Mouse (Mus musculus) limb, embryonic 14.5 days (tissue): Measurements from ENCODE around the gene Sh2d3c. TPM values are rescaled to one million over a fixed set of nuclear protein-coding genes. Genes with fewer than 3 reads are reported as not detected.

ENCODE experiments used
- ATAC-seq: fragments of 200-750 bp; cut with Nextera tagmentation; 2 replicates; pipeline ENCODE4 v1.8.0; 2017; ENCODE audit warnings: low read depth, moderate number of reproducible peaks, moderate TSS enrichment; ENCODE audit not compliant: low FRiP score
- DNase-seq: peaks from one replicate; pipeline ENCODE4 v3.0.0-alpha.2; 2015; ENCODE audit warnings: low spot score
- H3K27ac ChIP-seq: fragments of 300-500 bp; sonication (generic); replicated peaks from 2 replicates; pipeline ENCODE4 v1.5.1; 2014; ENCODE audit warnings: low read depth, mild to moderate bottlenecking, low read length, moderate library complexity, mixed read lengths
- H3K27me3 ChIP-seq: fragments of 300-500 bp; sonication (generic); 2 replicates; pipeline ENCODE4 v1.6.1; 2014; ENCODE audit warnings: low read length, mixed read lengths; ENCODE audit not compliant: control insufficient read depth, insufficient read depth
- H3K36me3 ChIP-seq: fragments of 300-500 bp; sonication (generic); 2 replicates; pipeline ENCODE4 v1.6.1; 2014; ENCODE audit warnings: mild to moderate bottlenecking, low read length, moderate library complexity, mixed read lengths; ENCODE audit not compliant: control insufficient read depth, insufficient read depth
- H3K4me1 ChIP-seq: fragments of 300-500 bp; sonication (generic); 2 replicates; pipeline ENCODE4 v1.6.1; 2014; ENCODE audit warnings: antibody characterized with exemption, low read length, mixed read lengths; ENCODE audit not compliant: control insufficient read depth, insufficient read depth
- H3K4me2 ChIP-seq: fragments of 300-500 bp; sonication (generic); replicated peaks from 2 replicates; pipeline ENCODE4 v1.6.1; 2014; ENCODE audit warnings: low read depth, mild to moderate bottlenecking, low read length, moderate library complexity; ENCODE audit not compliant: severe bottlenecking
- H3K4me3 ChIP-seq: fragments of 300-500 bp; sonication (generic); replicated peaks from 2 replicates; pipeline ENCODE4 v1.5.1; 2014; ENCODE audit warnings: low read length
- H3K9ac ChIP-seq: fragments of 300-500 bp; sonication (generic); 2 replicates; pipeline ENCODE4 v1.6.1; 2014; ENCODE audit warnings: mild to moderate bottlenecking, low read depth, low read length, moderate library complexity; ENCODE audit not compliant: severe bottlenecking
- H3K9me3 ChIP-seq: fragments of 300-500 bp; sonication (generic); 2 replicates; pipeline ENCODE4 v1.6.1; 2016; ENCODE audit warnings: low read length; ENCODE audit not compliant: control insufficient read depth
- POLR2A ChIP-seq: fragments of 200-500 bp; IDR thresholded peaks from 2 replicates; pipeline ENCODE4 v1.8.0; 2012; ENCODE audit warnings: inconsistent platforms, mild to moderate bottlenecking, moderate library complexity, borderline replicate concordance; ENCODE audit not compliant: insufficient read depth, insufficient read length; ENCODE audit errors: extremely low read depth
- WGBS: fragments of 180-500 bp; shearing (Covaris S2); extraction: QIAGEN DNeasy Blood & Tissue Kit; methylation state at CpG from one replicate; pipeline ENCODE4 v1.1.7; 2014; 5-methylcytosine and 5-hydroxymethylcytosine counted together
- polyA plus RNA-seq, 2 experiments: library from polyadenylated mRNA; depleted of rRNA in 1 of 2; stranded (reverse) in 1 of 2; unstranded in 1 of 2; fragments of >200 nt; fragmentation: Nextera tagmentation in 1 of 2; extraction: Ambion mirVana in 1 of 2; gene quantifications; 2 replicates each; pipeline versions ENCODE4 v1.2.1 to v1.2.3; 2012 to 2014

The Sh2d3c gene
- polyA plus RNA-seq, 2 experiments: 18.5 to 36.8 TPM

GRCm38 (mm10) chr2:32677683-32678082 is 43.2 kb upstream of the Sh2d3c start:
- WGBS: 86% methylated on average over 7 of the region's 7 CpGs
- Histone ChIP-seq H3K4me3 (no peak overlapping the region), H3K27me3 (no peaks in the 10 kb centered on the region), H3K27ac (no peak overlapping the region), H3K4me2 (no peak overlapping the region), H3K36me3 (peaks cover 21% of the 10 kb centered on the region), H3K9ac (no peak overlapping the region), H3K4me1 (peaks cover 8% of the 10 kb centered on the region), H3K9me3 (no peaks in the 10 kb centered on the region)
- ATAC-seq: no peak
- no peak for TF ChIP-seq POLR2A
- DNase-seq: no peak

GRCm38 (mm10) chr2:32680051-32680451 is 40.8 kb upstream of the Sh2d3c start:
- no peak for DNase-seq

GRCm38 (mm10) chr2:32680961-32681650 is 39.7 kb upstream of the Sh2d3c start:
- no peaks in the 10 kb centered on the region for H3K27me3 ChIP-seq
- no peak for TF ChIP-seq POLR2A
- WGBS: 84% methylated on average over 19 of the region's 19 CpGs
- H3K4me3 ChIP-seq: no peak overlapping the region
- H3K36me3 ChIP-seq: peaks cover 55% of the 10 kb centered on the region
- H3K9ac ChIP-seq: no peak overlapping the region; the same call in 1 of the 2 replicates
- no peak overlapping the region for H3K27ac ChIP-seq
- no peak for ATAC-seq
- H3K9me3 ChIP-seq: no peaks in the 10 kb centered on the region
- H3K4me2 ChIP-seq: no peak overlapping the region
- H3K4me1 ChIP-seq: peaks cover 8% of the 10 kb centered on the region
- no peak for DNase-seq

More at GRCm38 (mm10) chr2:32680051-32680451, 40.8 kb upstream of the Sh2d3c start:
- H3K36me3 ChIP-seq: peaks cover 44% of the 10 kb centered on the region
- no peak overlapping the region for H3K4me2 ChIP-seq
- WGBS: 21% methylated on average over 7 of the region's 7 CpGs
- TF ChIP-seq POLR2A: no peak
- no peak overlapping the region for H3K9ac ChIP-seq
- no peak for ATAC-seq
- H3K9me3 ChIP-seq: no peaks in the 10 kb centered on the region
- H3K4me3 ChIP-seq: no peak overlapping the region
- no peaks in the 10 kb centered on the region for H3K27me3 ChIP-seq
- peak overlapping the region; percentile 52; the same call in 1 of the 2 replicates for H3K27ac ChIP-seq
- H3K4me1 ChIP-seq: peaks cover 8% of the 10 kb centered on the region

DNA sequence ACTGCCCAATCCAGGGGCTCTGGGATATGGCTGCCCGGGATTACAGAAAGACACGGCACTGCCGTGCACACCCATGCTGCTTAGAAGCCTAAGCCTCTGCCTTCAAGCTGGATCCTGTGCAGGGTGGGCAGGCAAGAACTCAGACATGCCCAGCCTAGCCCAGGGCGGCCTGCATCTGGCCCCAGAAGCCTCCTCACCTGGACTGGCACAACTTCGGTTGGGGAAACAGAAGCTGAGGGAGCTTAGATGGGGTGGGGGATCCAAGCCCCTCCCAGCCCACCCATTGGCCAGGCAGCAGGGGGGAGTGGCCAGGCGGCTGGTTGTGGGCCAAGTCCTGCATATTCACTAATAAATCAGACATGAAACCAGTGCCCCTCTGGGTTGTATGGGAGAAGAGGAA is 39.1 kb upstream of the Sh2d3c start:
- no peak overlapping the region for H3K4me2 ChIP-seq
- no peak overlapping the region for H3K9ac ChIP-seq
- H3K4me3 ChIP-seq: no peak overlapping the region
- ATAC-seq: peak; percentile 17; the same call in 1 of the 2 replicates
- DNase-seq: peak; percentile 9
- no peak overlapping the region for H3K27ac ChIP-seq
- H3K4me1 ChIP-seq: peaks cover 8% of the 10 kb centered on the region
- no peak for TF ChIP-seq POLR2A
- H3K36me3 ChIP-seq: peaks cover 61% of the 10 kb centered on the region
- no peaks in the 10 kb centered on the region for H3K27me3 ChIP-seq
- 44% methylated on average over 6 of the region's 6 CpGs for WGBS
- H3K9me3 ChIP-seq: no peaks in the 10 kb centered on the region

GRCm38 (mm10) chr2:32682721-32683417 is 38.0 kb upstream of the Sh2d3c start:
- ATAC-seq: no peak
- Histone ChIP-seq H3K9ac (no peak overlapping the region), H3K27me3 (no peaks in the 10 kb centered on the region), H3K4me3 (no peak overlapping the region), H3K9me3 (no peaks in the 10 kb centered on the region), H3K4me2 (no peak overlapping the region), H3K4me1 (peaks cover 8% of the 10 kb centered on the region), H3K36me3 (peaks cover 71% of the 10 kb centered on the region), H3K27ac (no peak overlapping the region)
- WGBS: 81% methylated on average over 14 of the region's 14 CpGs
- DNase-seq: no peak
- TF ChIP-seq POLR2A: no peak
